In genomic region chr16:36068356-36068755, GRCm38 (mm10) we compare ENCODE assay signal across 1 mouse cellular context.
TF ChIP-seq lines count a peak whose summit lies in the region.

No protein-coding gene starts in this region.

TF ChIP-seq in CH12.LX, 34 proteins besides CTCF, POLR2A, EP300 and RAD21:
- TF ChIP-seq MEF2A (IDR thresholded peaks at IDR 0.05; ENCODE audit: borderline replicate concordance, low read depth, low read length) (no peak), CHD1 (IDR thresholded peaks at IDR 0.05; ENCODE audit: low read depth, low read length) (no peak), HCFC1 (IDR thresholded peaks at IDR 0.05; ENCODE audit: low read depth, low read length) (no peak), PAX5 (IDR thresholded peaks at IDR 0.05; ENCODE audit: low read length) (no peak), RCOR1 (conservative IDR thresholded peaks at IDR 0.05; ENCODE audit: low read depth, low read length) (no peak), MAZ (IDR thresholded peaks at IDR 0.05; ENCODE audit: low read depth, low read length) (no peak), ZNF384 (IDR thresholded peaks at IDR 0.05; ENCODE audit: low read depth, low read length) (no peak), GABPA (IDR thresholded peaks at IDR 0.05; ENCODE audit: insufficient replicate concordance, low read depth, low read length) (no peak), SIN3A (IDR thresholded peaks at IDR 0.05; ENCODE audit: low read length) (no peak), NRF1 (IDR thresholded peaks at IDR 0.05; ENCODE audit: low read depth, low read length) (no peak), E2F4 (IDR thresholded peaks at IDR 0.05; ENCODE audit: insufficient replicate concordance, low read depth, low read length) (no peak), TCF12 (IDR thresholded peaks at IDR 0.05; ENCODE audit: low read depth, low read length) (no peak), JUN (IDR thresholded peaks at IDR 0.05; ENCODE audit: insufficient read depth, low read depth, low read length) (no peak), ZKSCAN1 (IDR thresholded peaks at IDR 0.05; ENCODE audit: borderline replicate concordance, low read depth, low read length) (no peak), MXI1 (IDR thresholded peaks at IDR 0.05; ENCODE audit: low read depth, low read length) (no peak), ZC3H11A (IDR thresholded peaks at IDR 0.05; ENCODE audit: low read depth, low read length) (no peak), NELFE (IDR thresholded peaks at IDR 0.05; ENCODE audit: low read depth, low read length) (no peak), KAT2A (IDR thresholded peaks at IDR 0.05; ENCODE audit: insufficient replicate concordance, low read length) (no peak), MYC (IDR thresholded peaks at IDR 0.05; ENCODE audit: low read depth, low read length) (no peak), USF1 (IDR thresholded peaks at IDR 0.05; ENCODE audit: low read depth, low read length) (no peak)
